Mouse (Mus musculus) MEL (cell line): ENCODE measurements at regions not wholly inside any gene's neighbourhood (a gene's known extent, or its start where the extent isn't known, plus 50 kb on each side); places are given as distances from the start of the nearest gene placed in this dataset.

Source experiments
- DNase-seq: peaks from one replicate; pipeline ENCODE4 v3.0.0; 2011; ENCODE audit warnings: low read depth, low spot score
- H3K27ac ChIP-seq: 2 replicates; pipeline ENCODE4 v1.5.1; 2012; ENCODE audit warnings: low read depth, mild to moderate bottlenecking, control low read depth, low read length, moderate library complexity; ENCODE audit not compliant: control insufficient read depth
- H3K27me3 ChIP-seq, 2 experiments: fragments of 150-350 bp in 1 of 2; sonication (generic) in 1 of 2; 2 replicates each; pipeline ENCODE4 v1.6.1; 2012; ENCODE audit warnings: low read length in 2 of 2, mild to moderate bottlenecking in 2 of 2, improper control_type of control experiment in 1 of 2, moderate library complexity in 1 of 2; ENCODE audit not compliant: insufficient read depth in 2 of 2, control insufficient read depth in 1 of 2
- H3K36me3 ChIP-seq, 2 experiments: 2 replicates each; pipeline ENCODE4 v1.6.1; 2012 to 2014; ENCODE audit warnings: low read length in 2 of 2, improper control_type of control experiment in 1 of 2, inconsistent platforms in 1 of 2, mild to moderate bottlenecking in 1 of 2; ENCODE audit not compliant: insufficient read depth in 2 of 2, control insufficient read depth in 1 of 2
- H3K4me1 ChIP-seq, 2 experiments: fragments of 150-350 bp in 1 of 2; sonication (generic) in 1 of 2; 2 replicates each; pipeline ENCODE4 v1.6.1; 2012; ENCODE audit warnings: low read length in 2 of 2, improper control_type of control experiment in 1 of 2, mild to moderate bottlenecking in 1 of 2; ENCODE audit not compliant: insufficient read depth in 2 of 2, control insufficient read depth in 1 of 2
- H3K4me3 ChIP-seq, 2 experiments: fragments of 150-350 bp in 1 of 2; sonication (generic) in 1 of 2; 2 replicates each; pipeline ENCODE4 v1.5.1; 2012; ENCODE audit warnings: low read depth in 2 of 2, low read length in 2 of 2, mild to moderate bottlenecking in 2 of 2, moderate library complexity in 2 of 2, control low read depth in 1 of 2, improper control_type of control experiment in 1 of 2; ENCODE audit not compliant: control insufficient read depth in 1 of 2, insufficient read depth in 1 of 2
- H3K79me2 ChIP-seq: 2 replicates; pipeline ENCODE4 v1.6.1; 2012; ENCODE audit warnings: mild to moderate bottlenecking, low read length, moderate library complexity; ENCODE audit not compliant: control insufficient read depth, poor library complexity, insufficient read depth
- H3K9ac ChIP-seq: 2 replicates; pipeline ENCODE4 v1.6.1; 2012; ENCODE audit warnings: low read depth, mild to moderate bottlenecking, control low read depth, low read length, moderate library complexity; ENCODE audit not compliant: control insufficient read depth, poor library complexity, severe bottlenecking
- H3K9me3 ChIP-seq: fragments of 150-350 bp; sonication (generic); replicated peaks from 2 replicates; pipeline ENCODE4 v1.6.1; 2012; ENCODE audit warnings: mild to moderate bottlenecking, low read length, improper control_type of control experiment, moderate library complexity; ENCODE audit not compliant: insufficient read depth
- CHD2 ChIP-seq: IDR thresholded peaks from 2 replicates; pipeline ENCODE4 v1.6.1; 2011; ENCODE audit warnings: low read length, improper control_type of control experiment
- ELF1 ChIP-seq: IDR thresholded peaks from 2 replicates; pipeline ENCODE4 v1.6.1; 2014; ENCODE audit warnings: low read depth, mild to moderate bottlenecking, inconsistent platforms, low read length, improper control_type of control experiment, moderate library complexity
- ETS1 ChIP-seq: IDR thresholded peaks from 2 replicates; pipeline ENCODE4 v1.6.1; 2012; ENCODE audit warnings: low read depth, mild to moderate bottlenecking, inconsistent platforms, low read length, improper control_type of control experiment, moderate library complexity
- GATA1 ChIP-seq: IDR thresholded peaks from 2 replicates; pipeline ENCODE4 v1.6.1; 2011; ENCODE audit warnings: low read depth, low read length, improper control_type of control experiment
- HCFC1 ChIP-seq: IDR thresholded peaks from 2 replicates; pipeline ENCODE4 v1.6.1; 2012; ENCODE audit warnings: low read depth, mild to moderate bottlenecking, inconsistent platforms, low read length, improper control_type of control experiment, moderate library complexity
- MAX ChIP-seq: IDR thresholded peaks from 2 replicates; pipeline ENCODE4 v1.6.1; 2011; ENCODE audit warnings: low read length, improper control_type of control experiment
- MYC ChIP-seq: IDR thresholded peaks from 2 replicates; pipeline ENCODE4 v1.6.1; 2011; ENCODE audit warnings: low read depth, mild to moderate bottlenecking, low read length, improper control_type of control experiment, moderate library complexity
- NELFE ChIP-seq: IDR thresholded peaks from 2 replicates; pipeline ENCODE4 v1.6.1; 2011; ENCODE audit warnings: low read depth, low read length, improper control_type of control experiment
- NRF1 ChIP-seq: IDR thresholded peaks from 2 replicates; pipeline ENCODE4 v1.6.1; 2014; ENCODE audit warnings: low read depth, mild to moderate bottlenecking, inconsistent platforms, low read length, improper control_type of control experiment, moderate library complexity; ENCODE audit not compliant: poor library complexity, insufficient read depth, severe bottlenecking
- RCOR1 ChIP-seq: IDR thresholded peaks from 2 replicates; pipeline ENCODE4 v1.6.1; 2012; ENCODE audit warnings: low read depth, mild to moderate bottlenecking, inconsistent platforms, low read length, improper control_type of control experiment
- SIN3A ChIP-seq: IDR thresholded peaks from 2 replicates; pipeline ENCODE4 v1.6.1; 2012; ENCODE audit warnings: low read length, improper control_type of control experiment, inconsistent platforms
- SMC3 ChIP-seq: IDR thresholded peaks from 2 replicates; pipeline ENCODE4 v1.6.1; 2011; ENCODE audit warnings: low read depth, low read length, improper control_type of control experiment
- TCF12 ChIP-seq: IDR thresholded peaks from 2 replicates; pipeline ENCODE4 v1.6.1; 2014; ENCODE audit warnings: low read depth, mild to moderate bottlenecking, inconsistent platforms, low read length, improper control_type of control experiment, moderate library complexity
- ZKSCAN1 ChIP-seq: IDR thresholded peaks from 2 replicates; pipeline ENCODE4 v1.6.1; 2012; ENCODE audit warnings: low read depth, mild to moderate bottlenecking, inconsistent platforms, low read length, improper control_type of control experiment, moderate library complexity
- ZNF384 ChIP-seq: IDR thresholded peaks from 2 replicates; pipeline ENCODE4 v1.6.1; 2012; ENCODE audit warnings: low read depth, mild to moderate bottlenecking, inconsistent platforms, low read length, improper control_type of control experiment

GRCm38 (mm10) chr13:101225366-101225765 lies 392.1 kb upstream of the Slc30a5 start:
- Histone ChIP-seq H3K4me3 (no peak overlapping the region), H3K36me3 (no peaks in the 10 kb centered on the region), H3K9ac (no peak overlapping the region), H3K79me2 (no peaks in the 10 kb centered on the region), H3K27ac (no peak overlapping the region), H3K27me3 (no peaks in the 10 kb centered on the region), H3K4me1 (no peaks in the 10 kb centered on the region), H3K9me3 (no peaks in the 10 kb centered on the region)
- no peak for DNase-seq
- no peak for TF ChIP-seq SIN3A
- no peak for TF ChIP-seq ZKSCAN1
- TF ChIP-seq NELFE, result no peak
- TF ChIP-seq MAX, result no peak
- TF ChIP-seq ELF1, result no peak
- TF ChIP-seq GATA1, result no peak

GRCm38 (mm10) chr13:101221331-101222043 lies 388.3 kb upstream of the Slc30a5 start:
- no peaks in the 10 kb centered on the region for H3K4me1 ChIP-seq
- TF ChIP-seq SMC3, result no peak
- TF ChIP-seq CHD2, result no peak
- TF ChIP-seq NELFE, result no peak
- no peak for TF ChIP-seq MYC
- TF ChIP-seq NRF1, result no peak
- no peak overlapping the region for H3K27ac ChIP-seq
- H3K79me2 ChIP-seq, result no peaks in the 10 kb centered on the region
- H3K9me3 ChIP-seq, result no peaks in the 10 kb centered on the region
- no peak for DNase-seq
- H3K4me3 ChIP-seq, result no peak overlapping the region
- H3K36me3 ChIP-seq, result no peaks in the 10 kb centered on the region
- H3K9ac ChIP-seq, result no peak overlapping the region
- H3K27me3 ChIP-seq, result no peaks in the 10 kb centered on the region

DNA sequence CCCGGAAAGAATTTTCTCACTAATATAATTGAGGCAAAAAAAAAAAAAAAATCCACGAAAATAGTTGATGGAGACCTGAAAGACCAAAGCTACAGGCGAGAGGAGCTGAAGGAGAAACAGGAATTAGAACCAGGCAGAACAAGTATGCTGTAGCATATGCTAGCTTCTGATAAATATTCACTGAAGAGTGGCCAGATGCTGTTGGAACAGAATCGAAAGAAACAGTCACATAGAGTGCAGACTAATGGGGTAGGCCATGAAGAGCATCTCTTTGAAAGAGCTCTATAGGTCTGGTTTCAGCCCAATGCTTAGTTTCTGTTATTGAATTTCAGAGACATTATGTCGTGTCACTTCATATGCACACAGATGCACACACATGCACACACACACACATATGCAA lies 386.3 kb upstream of the Slc30a5 start:
- Histone ChIP-seq H3K9ac (no peak overlapping the region), H3K79me2 (no peaks in the 10 kb centered on the region), H3K36me3 (no peaks in the 10 kb centered on the region), H3K9me3 (no peaks in the 10 kb centered on the region), H3K27ac (no peak overlapping the region), H3K4me3 (no peak overlapping the region), H3K4me1 (no peaks in the 10 kb centered on the region), H3K27me3 (no peaks in the 10 kb centered on the region)
- no peak for DNase-seq
- no peak for TF ChIP-seq ETS1
- TF ChIP-seq MAX, result no peak
- no peak for TF ChIP-seq NELFE
- TF ChIP-seq HCFC1, result no peak
- no peak for TF ChIP-seq RCOR1
- TF ChIP-seq TCF12, result no peak
- no peak for TF ChIP-seq GATA1
- no peak for TF ChIP-seq ZNF384
